Mouse (Mus musculus) embryonic facial prominence, embryonic 11.5 days (tissue): ENCODE data around the gene Rab40c. TPM values are rescaled to one million over a fixed set of nuclear protein-coding genes. Genes with fewer than 3 reads are reported as not detected.
A peak's percentile ranks its signal among the peaks of the same experiment; 100 is the strongest.

Experiments used
- ATAC-seq: fragments of 200-750 bp; cut with Nextera tagmentation; replicated peaks from 2 replicates; pipeline ENCODE4 v1.8.0; 2017; ENCODE audit warnings: low read depth; ENCODE audit not compliant: insufficient number of reproducible peaks, low FRiP score, low TSS enrichment
- DNase-seq: peaks from one replicate; pipeline ENCODE4 v3.0.0-alpha.2; 2015; ENCODE audit warnings: low spot score
- H3K27ac ChIP-seq: fragments of 300-500 bp; sonication (generic); replicated peaks from 2 replicates; pipeline ENCODE4 v1.5.1; 2014; ENCODE audit warnings: mild to moderate bottlenecking, low read depth, low read length, control low read depth
- H3K27me3 ChIP-seq: fragments of 300-500 bp; sonication (generic); 2 replicates; pipeline ENCODE4 v1.6.1; 2014; ENCODE audit warnings: mild to moderate bottlenecking, low read length, moderate library complexity, mixed read lengths; ENCODE audit not compliant: control insufficient read depth, insufficient read depth
- H3K36me3 ChIP-seq: fragments of 300-500 bp; sonication (generic); replicated peaks from 2 replicates; pipeline ENCODE4 v1.6.1; 2014; ENCODE audit warnings: low read depth, mild to moderate bottlenecking, low read length, moderate library complexity, mixed read lengths; ENCODE audit not compliant: control insufficient read depth, insufficient read depth
- H3K4me1 ChIP-seq: fragments of 300-500 bp; sonication (generic); 2 replicates; pipeline ENCODE4 v1.6.1; 2014; ENCODE audit warnings: low read length, mixed read lengths; ENCODE audit not compliant: control insufficient read depth, insufficient read depth
- H3K4me2 ChIP-seq: fragments of 300-500 bp; sonication (generic); 2 replicates; pipeline ENCODE4 v1.6.1; 2014; ENCODE audit warnings: low read depth, mild to moderate bottlenecking, control low read depth, low read length, moderate library complexity
- H3K4me3 ChIP-seq: fragments of 300-500 bp; sonication (generic); 2 replicates; pipeline ENCODE4 v1.5.1; 2014; ENCODE audit warnings: low read depth, low read length, control low read depth
- H3K9ac ChIP-seq: fragments of 300-500 bp; sonication (generic); replicated peaks from 2 replicates; pipeline ENCODE4 v1.6.1; 2014; ENCODE audit warnings: mild to moderate bottlenecking, control low read depth, low read length
- H3K9me3 ChIP-seq: fragments of 300-500 bp; sonication (generic); replicated peaks from 2 replicates; pipeline ENCODE4 v1.6.1; 2016; ENCODE audit warnings: mild to moderate bottlenecking, low read length, inconsistent platforms, mixed read lengths; ENCODE audit not compliant: control insufficient read depth
- WGBS: fragments of 180-500 bp; shearing (Covaris S2); extraction: QIAGEN DNeasy Blood & Tissue Kit; methylation state at CpG from one replicate; pipeline ENCODE4 v1.1.7; 2014; 5-methylcytosine and 5-hydroxymethylcytosine counted together
- polyA plus RNA-seq: library from polyadenylated mRNA; unstranded; fragments of >200 nt; fragmentation: Nextera tagmentation; extraction: Ambion mirVana; gene quantifications from 2 replicates; pipeline ENCODE4 v1.2.1, GENCODE M21; 2014

Rab40c gene
- polyA plus RNA-seq, 1 experiment from 2014 or later = 17.6 TPM

DNA sequence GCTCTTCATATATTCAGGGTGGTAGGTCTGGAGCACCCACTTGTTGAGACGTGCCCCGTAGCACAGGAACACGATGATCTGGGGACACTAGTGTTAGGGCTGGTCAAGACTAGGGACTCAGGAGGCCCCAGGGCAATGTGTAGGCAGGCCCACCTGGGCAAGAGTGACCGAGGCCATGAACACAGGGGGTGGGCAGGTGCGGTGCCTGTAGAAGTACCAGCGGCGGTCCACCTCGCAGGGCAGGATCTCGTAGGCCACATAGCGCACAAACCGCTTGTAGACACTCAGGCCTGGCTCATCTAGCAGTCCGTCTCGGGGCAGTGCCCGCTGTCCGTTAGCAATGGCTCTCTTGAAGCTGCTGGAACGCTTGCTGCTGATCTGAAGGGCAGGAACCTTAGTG, 83.7 kb downstream of the Rab40c start:
- ATAC-seq = no peak
- H3K9me3 ChIP-seq = no peaks in the 10 kb centered on the region
- H3K27me3 ChIP-seq = no peaks in the 10 kb centered on the region
- DNase-seq = no peak
- H3K4me1 ChIP-seq = peaks cover 25% of the 10 kb centered on the region
- no peak overlapping the region for H3K4me3 ChIP-seq
- 91% methylated on average over 16 of the region's 16 CpGs for WGBS
- H3K9ac ChIP-seq = no peak overlapping the region; the same call in 1 of the 2 replicates
- no peak overlapping the region for H3K4me2 ChIP-seq
- H3K27ac ChIP-seq = no peak overlapping the region
- H3K36me3 ChIP-seq = peaks cover 11% of the 10 kb centered on the region

DNA sequence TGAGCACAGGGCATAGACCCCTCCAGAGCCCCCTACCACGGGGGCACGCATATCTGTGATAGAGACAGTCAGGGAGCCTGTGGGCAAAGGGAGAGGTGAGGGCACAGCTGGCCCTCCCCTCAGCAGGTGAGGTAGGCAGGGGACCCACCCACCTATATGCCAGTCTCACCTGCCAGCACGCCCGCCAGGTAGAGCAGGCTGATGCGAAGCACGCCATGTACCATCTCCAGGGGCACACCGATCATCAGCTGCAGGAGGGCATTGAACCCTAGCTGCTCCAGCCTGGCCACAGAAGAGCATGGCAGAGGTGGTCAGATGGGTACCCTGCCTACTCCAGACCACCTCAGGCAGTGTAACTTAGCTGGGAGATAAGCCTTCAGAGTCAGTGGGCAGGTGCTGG, 84.2 kb downstream of the Rab40c start:
- WGBS = 94% methylated on average over 7 of the region's 7 CpGs
- Histone ChIP-seq H3K36me3 (peaks cover 8% of the 10 kb centered on the region), H3K27ac (no peak overlapping the region), H3K4me1 (peaks cover 25% of the 10 kb centered on the region), H3K9ac (peak overlapping the region; percentile 9; the same call in 1 of the 2 replicates), H3K27me3 (no peaks in the 10 kb centered on the region), H3K4me3 (no peak overlapping the region), H3K9me3 (no peaks in the 10 kb centered on the region), H3K4me2 (no peak overlapping the region)
- no peak for ATAC-seq
- no peak for DNase-seq

DNA sequence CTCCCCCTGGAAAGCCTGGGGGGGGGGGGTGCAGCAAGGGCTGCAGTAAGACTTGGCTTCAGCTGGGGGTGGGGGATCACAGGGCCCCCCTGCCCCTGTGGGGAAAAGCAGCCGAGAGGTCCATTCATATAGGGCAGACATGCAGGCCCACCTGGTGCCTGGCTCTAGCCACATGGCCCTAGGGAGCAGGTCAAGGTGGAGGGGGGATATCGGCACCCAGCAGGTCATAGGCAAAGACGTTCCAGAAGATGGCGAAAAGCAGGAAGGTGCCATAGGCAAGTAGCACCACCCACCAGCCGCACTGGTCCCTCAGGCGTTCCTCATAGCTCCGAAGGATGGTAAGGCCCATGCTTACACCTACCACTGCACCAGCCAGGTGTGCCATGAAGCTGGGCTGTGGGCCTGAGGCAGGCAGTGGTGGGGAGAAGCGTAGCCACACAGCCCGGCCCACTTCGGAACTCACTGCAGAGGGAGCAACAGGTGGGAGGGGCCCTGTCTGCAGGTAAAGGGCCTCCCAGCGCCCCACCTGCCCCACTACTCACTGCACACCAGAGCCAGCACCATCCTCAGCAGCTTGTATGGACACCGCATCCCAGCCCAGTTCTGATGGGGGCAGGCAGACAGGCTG, 84.8 kb downstream of the Rab40c start:
- 87% methylated on average over 11 of the region's 12 CpGs for WGBS
- Histone ChIP-seq H3K4me1 (peaks cover 28% of the 10 kb centered on the region), H3K36me3 (peaks cover 6% of the 10 kb centered on the region), H3K9me3 (no peaks in the 10 kb centered on the region), H3K27ac (no peak overlapping the region), H3K9ac (peak overlapping the region; percentile 87), H3K27me3 (no peaks in the 10 kb centered on the region), H3K4me2 (peak overlapping the region; percentile 75), H3K4me3 (peak overlapping the region; percentile 89)
- DNase-seq (no peak), ATAC-seq (no peak)

DNA sequence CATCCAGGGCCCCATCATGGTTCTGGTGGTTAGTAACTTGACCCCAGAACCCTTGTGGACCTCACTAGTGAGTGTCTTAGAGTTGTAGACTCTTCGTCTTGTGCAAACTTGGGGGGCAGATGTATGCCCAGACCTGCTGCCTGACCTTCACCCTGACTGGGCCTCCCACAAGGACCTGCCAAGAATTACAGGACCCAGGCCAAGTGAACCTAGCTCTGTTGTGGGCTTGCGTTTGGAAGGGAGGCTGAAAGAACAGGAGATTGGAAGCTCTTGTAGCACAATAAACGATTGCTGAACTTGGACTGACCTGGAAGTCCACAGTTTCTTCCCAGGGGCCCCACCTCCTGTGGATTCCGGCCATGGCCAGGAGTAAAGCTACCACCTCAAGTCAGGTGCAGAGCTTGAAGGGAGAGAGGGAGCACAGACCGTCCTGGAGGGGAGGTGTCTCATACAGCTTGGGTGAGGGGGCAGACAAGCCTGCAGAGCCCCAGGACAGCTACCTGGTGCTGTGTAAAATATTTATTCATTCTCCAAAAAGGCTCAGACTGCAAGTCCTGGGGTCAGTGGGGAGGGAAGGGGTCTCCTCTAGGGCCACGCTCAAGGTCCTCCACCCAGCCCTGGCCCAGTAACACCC, 85.4 kb downstream of the Rab40c start:
- peak overlapping the region; percentile 75 for H3K4me2 ChIP-seq
- peak overlapping the region; percentile 87 for H3K9ac ChIP-seq
- no peak for ATAC-seq
- H3K4me3 ChIP-seq = peak overlapping the region; percentile 89
- H3K9me3 ChIP-seq = no peaks in the 10 kb centered on the region
- peaks cover 4% of the 10 kb centered on the region for H3K36me3 ChIP-seq
- peak overlapping the region; percentile 89; the same call in 1 of the 2 replicates for H3K27ac ChIP-seq
- DNase-seq = no peak
- peaks cover 28% of the 10 kb centered on the region for H3K4me1 ChIP-seq
- H3K27me3 ChIP-seq = no peaks in the 10 kb centered on the region
- WGBS = 50% methylated on average over 6 of the region's 6 CpGs

DNA sequence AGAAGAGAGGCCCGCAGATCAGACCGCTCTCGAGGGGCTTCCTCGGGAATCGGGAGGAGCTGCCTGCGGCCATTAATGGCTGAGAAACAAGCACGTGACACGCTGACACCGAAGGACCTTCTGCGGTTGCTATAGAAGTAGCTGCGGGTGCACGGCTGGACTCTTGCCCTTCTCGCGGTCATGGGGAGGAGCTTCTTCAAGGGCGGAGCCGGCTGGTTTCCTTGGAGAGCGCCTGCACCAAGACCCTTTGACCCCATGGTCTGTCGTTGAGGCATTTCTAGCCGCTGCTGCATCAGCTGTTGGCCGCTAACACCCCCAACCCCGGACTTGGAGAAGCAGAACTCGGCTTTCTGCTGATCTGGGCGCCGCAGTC, 86.2 kb downstream of the Rab40c start, which contains the start of gene Stub1:
TSS of gene Stub1 (minus strand) at position 114 of the 373 bp plus-strand sequence.
- H3K4me1 ChIP-seq = peaks cover 30% of the 10 kb centered on the region
- H3K27me3 ChIP-seq = no peaks in the 10 kb centered on the region
- DNase-seq (peak; percentile 87), ATAC-seq (no peak; the same call in 1 of the 2 replicates)
- peak within 1 kb of the TSS; percentile 75 for H3K4me2 ChIP-seq
- H3K27ac ChIP-seq = peak within 1 kb of the TSS; percentile 89
- H3K4me3 ChIP-seq = peak within 1 kb of the TSS; percentile 89
- H3K9ac ChIP-seq = peak within 1 kb of the TSS; percentile 87
- peaks cover 2% of the 10 kb centered on the region for H3K36me3 ChIP-seq
- under 1% methylated on average over 24 of the region's 24 CpGs for WGBS
- no peaks in the 10 kb centered on the region for H3K9me3 ChIP-seq

DNA sequence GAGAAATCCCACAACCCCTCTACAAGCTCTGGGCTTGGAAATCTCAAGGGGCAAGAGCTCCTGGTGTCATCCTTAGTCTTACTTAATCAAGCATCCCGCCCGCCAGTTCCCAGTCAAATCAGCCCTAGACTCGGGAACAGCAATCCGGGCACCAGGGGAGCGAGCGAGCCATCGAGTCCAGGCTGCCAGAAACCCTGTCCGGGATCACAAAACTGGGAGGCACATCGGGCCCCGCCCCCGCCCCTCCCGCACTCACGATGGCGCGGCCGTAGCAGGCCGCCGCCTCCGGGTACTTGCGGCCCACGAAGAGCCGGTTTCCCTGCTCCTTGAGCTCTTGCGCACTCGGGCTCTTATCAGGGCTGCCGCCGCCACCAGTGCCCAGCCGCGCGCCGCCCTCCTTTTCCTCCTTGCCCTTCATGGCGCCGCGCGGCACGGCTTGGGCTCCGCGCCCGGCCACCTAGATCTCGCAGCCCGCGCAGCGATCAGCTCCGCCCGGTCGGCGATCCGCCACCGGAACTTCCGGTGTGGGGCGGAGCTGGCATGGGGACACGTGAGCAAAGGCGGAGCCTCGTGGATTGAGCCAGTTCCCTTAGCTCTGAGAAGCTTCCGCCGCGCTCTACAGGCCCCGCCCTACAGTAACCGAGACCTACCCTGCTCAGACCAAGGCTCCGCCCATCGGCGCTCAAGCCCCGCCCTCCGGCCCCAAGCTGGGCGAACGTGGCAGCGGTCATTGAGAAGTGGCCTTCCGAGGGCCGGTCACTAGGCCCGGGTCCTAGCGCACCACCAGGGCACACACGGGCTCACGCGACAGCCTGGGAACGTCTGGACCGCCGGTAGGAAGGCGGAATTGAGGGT, 86.9 kb downstream of the Rab40c start:
- Histone ChIP-seq H3K27ac (peak overlapping the region; percentile 89), H3K4me3 (peak overlapping the region; percentile 89), H3K36me3 (peaks cover 2% of the 10 kb centered on the region), H3K27me3 (no peaks in the 10 kb centered on the region), H3K9ac (peak overlapping the region; percentile 87), H3K4me1 (peaks cover 31% of the 10 kb centered on the region), H3K9me3 (no peaks in the 10 kb centered on the region), H3K4me2 (peak overlapping the region; percentile 75)
- DNase-seq (peak; percentile 99), ATAC-seq (peak; percentile 83)
- under 1% methylated on average over 73 of the region's 77 CpGs for WGBS
